Mouse (Mus musculus): ENCODE measurements around the gene Ctxn2.
A peak's percentile ranks its signal among the peaks of the same experiment; 100 is the strongest.
"Not testable (repeated sequence)": the region's sequence is repeated elsewhere in the genome, so short reads cannot be mapped to it uniquely, and the experiment has no call there.

Ctxn2 gene

GRCm38 (mm10) chr2:125135903-125136811 is at the start of gene Ctxn2:
Gene Ctxn2 (plus strand): TSS chr2:125136692.
- DNase-seq (ENCODE audit: low spot score): peak; percentile 26

DNA sequence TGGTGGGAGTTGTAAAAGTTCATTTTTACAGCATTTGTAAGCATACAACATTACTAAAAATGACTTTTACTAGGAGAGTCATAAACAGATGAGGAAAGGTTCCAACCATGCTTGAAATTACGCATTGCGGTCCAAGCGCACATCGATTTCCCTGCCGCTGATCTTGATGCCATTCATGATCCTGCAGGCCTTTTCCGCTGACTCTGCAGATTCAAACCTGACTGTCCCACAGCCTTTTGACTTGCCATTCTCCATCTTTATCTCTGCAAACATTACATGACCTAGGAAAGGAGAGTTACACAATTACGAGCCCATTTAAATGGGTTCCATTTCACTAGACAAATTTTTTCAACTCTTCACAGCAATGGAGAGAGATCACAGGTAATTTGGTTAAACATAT is 47.7 kb upstream of the Ctxn2 start:
- no peak for DNase-seq (ENCODE audit: low spot score)

DNA sequence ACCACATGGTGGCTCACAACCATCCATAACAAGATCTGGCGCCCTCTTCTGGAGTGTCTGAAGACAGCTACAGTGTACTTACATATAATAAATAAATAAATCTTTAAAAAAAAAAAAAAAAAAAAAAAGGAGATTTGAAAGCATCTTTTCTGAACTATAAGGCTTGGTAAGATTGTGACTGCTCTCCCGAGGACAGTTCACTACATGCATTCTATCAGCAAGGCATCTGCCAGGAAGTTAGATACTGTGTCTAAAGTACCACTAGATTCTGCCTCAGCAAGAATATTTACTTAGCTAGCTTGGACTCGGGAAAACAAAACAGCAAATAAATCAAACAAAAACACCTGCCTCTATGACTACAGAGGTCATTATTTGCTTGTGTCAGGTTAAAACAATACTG is 44.4 kb upstream of the Ctxn2 start:
- DNase-seq (ENCODE audit: low spot score): not testable (repeated sequence)

- not testable (repeated sequence) for DNase-seq (ENCODE audit: low spot score)
Measured at GRCm38 (mm10) chr2:125104491-125104890, 32.0 kb upstream of the Ctxn2 start.

GRCm38 (mm10) chr2:125106536-125106935 is 30.0 kb upstream of the Ctxn2 start:
- DNase-seq (ENCODE audit: low spot score): not testable (repeated sequence)

DNA sequence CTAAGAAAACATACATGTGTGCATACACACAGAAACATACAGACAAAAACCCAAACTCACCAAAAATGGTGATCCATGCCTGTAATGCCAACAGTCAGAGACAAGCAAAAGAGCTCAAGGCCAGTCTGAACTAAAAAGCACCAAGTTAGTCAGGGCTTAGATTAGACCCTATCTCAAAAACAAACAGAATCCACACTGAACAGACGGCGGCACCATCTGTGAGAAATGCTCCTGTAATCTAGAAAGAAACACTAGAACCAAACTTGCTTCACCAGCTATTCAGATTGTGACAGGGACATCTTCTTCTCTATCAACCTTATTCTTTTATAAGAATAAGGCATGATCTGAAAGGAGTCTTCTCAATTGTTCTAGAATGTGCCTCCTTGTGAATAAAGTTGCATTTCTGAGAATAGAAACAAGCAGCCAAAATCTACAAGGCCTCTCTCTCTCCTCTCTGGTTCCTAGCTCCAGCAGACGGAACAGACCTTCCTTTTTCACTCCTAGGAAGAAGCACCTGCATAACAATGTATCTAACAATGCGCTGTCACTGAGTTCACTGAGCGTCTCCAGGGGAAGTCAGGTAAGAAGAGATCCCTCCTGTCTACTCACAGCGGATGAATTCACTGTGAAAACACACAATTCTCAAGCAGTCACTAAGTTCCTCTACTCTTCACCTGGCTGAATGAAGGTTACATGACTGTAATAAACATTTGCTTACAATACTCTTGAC is 16.9 kb upstream of the Ctxn2 start:
- DNase-seq (ENCODE audit: low spot score): no peak

- DNase-seq (ENCODE audit: low spot score): no peak
Measured at GRCm38 (mm10) chr2:125122288-125122623, 14.2 kb upstream of the Ctxn2 start.

- peak; percentile 17 for DNase-seq (ENCODE audit: low spot score)
Measured at GRCm38 (mm10) chr2:125122624-125123476, 13.6 kb upstream of the Ctxn2 start.

DNA sequence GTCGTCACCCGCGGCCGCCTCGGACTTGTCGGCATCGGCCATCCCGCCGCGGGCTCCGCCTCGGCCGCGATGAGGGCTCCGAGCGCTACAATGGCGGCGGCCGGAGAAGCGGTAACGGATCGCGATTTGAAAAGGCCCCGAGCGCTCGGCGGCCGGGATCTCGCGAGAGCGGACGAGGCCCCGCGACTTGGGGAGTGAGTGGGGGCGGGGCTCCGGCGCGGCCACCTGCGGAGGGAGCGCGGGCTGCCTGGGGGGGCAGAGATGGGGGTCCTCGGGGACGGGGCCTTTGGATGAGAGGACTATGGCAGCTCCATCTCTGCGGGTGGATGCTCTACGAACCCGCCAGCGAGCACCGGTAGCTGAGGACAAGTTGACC is 13.0 kb upstream of the Ctxn2 start, which contains the start of gene Myef2:
Gene Myef2 (minus strand): TSS at position 185 of the 376 bp plus-strand sequence.
- DNase-seq (ENCODE audit: low spot score): peak; percentile 46

GRCm38 (mm10) chr2:125125824-125126223 is 10.7 kb upstream of the Ctxn2 start:
- DNase-seq (ENCODE audit: low spot score): no peak

DNA sequence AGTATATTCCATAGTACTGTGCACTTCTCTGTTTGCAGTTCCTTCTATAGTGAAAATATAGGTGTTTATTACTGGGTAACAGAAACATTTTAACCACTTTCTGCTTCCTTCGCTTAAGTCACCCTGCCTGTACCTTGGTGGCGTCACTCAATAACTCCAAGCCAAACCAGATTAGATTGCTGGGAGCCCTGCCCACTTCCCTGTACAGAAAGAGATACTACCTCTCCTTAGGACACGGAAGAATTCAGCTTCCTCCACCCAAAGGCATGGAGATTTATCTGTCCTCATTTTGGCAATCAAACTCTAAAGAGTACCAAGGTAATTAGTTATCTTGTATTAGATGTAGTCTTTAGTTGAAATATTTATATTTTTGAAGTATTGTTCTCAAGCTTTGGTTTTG is 9.7 kb upstream of the Ctxn2 start:
- no peak for DNase-seq (ENCODE audit: low spot score)

DNA sequence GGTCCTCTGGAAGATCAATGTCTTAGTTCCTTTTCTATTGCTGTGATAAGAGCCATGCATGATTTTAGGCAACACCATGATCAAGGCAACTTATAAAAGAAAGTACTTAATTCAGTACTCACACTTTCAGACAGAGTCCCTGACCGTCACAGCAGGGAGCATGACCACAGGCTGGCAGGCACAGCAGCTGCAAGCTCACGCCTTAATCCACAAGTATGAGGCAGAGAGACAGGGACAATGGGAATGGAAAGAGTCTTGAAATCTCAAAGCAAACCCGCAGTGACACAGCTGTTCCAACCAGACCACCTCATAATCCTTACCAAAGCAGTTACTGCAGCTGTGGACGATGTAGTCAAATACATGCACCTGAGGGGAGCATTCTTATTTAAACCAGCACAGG is 2.4 kb upstream of the Ctxn2 start:
- DNase-seq (ENCODE audit: low spot score): no peak

DNA sequence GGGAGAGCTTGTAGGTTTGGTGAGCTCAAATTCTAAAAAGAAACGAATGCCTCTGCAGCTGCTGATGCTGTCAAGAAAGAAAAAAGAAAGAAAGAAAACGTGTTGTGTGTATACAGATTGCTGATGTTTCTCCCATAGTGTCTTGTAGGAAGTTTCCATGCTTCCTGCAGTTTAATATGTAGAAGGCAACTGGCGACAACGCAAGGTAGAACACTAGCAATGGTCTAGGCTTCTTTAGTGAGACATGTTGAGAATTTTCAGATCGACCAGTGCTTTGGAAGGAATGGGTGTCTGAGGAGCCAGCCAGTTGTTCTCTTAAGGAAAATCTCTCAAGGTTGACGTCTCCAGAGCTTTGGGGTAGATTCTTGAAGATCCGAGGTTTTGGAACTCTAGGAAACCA is 354 bp downstream of the Ctxn2 start:
- DNase-seq (ENCODE audit: low spot score): no peak

DNA sequence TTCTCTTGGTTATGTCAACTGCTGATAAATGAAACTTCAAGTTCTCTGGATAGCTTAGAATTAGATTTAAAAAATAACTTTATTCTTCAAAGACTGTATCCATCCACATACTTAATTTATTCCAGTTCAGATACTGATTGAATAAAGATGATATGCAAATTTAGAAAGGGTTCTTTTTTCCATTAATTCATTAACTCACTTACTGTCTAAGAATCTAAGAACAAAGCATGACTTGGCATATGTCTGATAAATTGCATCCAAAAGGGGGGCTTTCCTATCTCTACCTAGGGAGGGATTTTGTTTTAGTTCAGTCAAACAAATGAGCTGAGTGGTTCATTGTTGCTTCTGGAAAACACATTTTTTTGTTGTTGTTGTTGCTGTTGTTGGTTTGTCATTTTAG is 5.8 kb downstream of the Ctxn2 start:
- no peak for DNase-seq (ENCODE audit: low spot score)

- no peak for DNase-seq (ENCODE audit: low spot score)
Measured at GRCm38 (mm10) chr2:125152388-125152787, 15.9 kb downstream of the Ctxn2 start, which contains the start of gene Slc12a1. Gene Slc12a1 (plus strand): TSS chr2:125152505.

DNA sequence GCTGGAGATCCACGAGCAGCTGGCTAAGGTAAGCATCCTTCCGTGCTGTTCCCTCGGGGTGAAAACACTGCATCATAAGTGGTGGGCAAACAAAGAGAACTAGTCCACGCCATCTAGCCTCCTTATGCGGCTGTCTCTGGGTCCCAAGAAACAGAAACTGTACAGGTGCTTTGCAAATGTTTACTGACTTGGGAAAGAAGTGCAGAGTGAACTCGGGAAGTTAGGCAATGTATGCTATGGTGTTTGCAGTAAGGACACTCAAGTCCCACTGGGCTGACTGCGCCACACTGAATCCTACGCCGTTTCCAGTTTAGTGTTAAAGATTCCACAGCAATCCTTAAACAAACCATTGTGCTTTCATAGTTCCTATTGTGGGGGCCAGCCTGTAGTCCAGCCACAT is 17.8 kb downstream of the Ctxn2 start:
- no peak for DNase-seq (ENCODE audit: low spot score)

DNA sequence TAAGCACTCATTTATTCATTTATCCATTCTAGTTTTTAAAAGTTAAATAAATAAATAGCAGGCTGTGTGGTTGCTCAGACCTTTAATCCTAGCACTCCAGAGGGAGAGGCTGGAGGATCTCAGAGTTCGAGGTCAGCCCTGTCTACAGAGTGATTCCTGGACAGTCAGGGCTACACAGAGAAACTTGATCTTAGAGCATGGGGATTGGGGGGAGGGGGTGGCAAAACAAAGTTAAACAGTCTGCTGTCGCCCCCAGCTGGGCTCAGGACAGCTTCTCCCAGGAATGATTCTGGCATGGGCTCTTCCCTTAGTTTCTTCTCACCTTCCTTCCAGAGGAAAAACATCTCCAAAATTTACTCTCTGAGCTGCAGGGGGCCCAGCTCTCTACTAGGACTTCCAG is 19.0 kb downstream of the Ctxn2 start:
- no peak for DNase-seq (ENCODE audit: low spot score)

- DNase-seq (ENCODE audit: low spot score): no peak
Measured at GRCm38 (mm10) chr2:125162012-125162470, 25.5 kb downstream of the Ctxn2 start.

DNA sequence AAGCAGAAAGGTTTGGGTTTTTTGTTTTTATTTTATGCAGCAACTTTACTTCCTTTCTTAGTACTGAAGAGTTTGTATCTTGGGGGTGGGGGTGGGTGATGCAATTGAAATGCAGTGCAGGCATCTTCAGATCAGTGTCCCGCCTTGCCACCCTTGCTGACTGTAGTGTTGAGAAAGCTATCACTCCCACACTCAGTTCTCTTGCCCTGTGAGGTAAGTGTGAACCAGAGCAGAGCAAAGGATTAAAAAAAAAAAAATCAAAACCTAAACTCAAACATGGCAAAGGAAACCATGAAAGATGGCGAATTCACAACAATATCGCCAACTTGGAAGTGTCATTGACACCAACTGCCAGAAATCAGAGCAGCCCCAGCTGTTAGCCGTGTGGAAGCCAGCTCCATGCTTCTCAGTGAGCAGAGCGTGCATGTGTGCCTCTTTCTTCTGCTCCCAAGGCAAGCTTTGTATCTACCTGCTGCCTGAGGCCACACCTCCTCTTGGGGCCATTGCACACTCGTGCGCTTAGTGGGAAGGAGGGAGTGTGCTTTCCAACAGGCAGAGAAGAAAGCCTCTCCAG is 41.8 kb downstream of the Ctxn2 start:
- no peak for DNase-seq (ENCODE audit: low spot score)

- no peak for DNase-seq (ENCODE audit: low spot score)
Measured at GRCm38 (mm10) chr2:125187904-125188303, 51.4 kb downstream of the Ctxn2 start.

DNA sequence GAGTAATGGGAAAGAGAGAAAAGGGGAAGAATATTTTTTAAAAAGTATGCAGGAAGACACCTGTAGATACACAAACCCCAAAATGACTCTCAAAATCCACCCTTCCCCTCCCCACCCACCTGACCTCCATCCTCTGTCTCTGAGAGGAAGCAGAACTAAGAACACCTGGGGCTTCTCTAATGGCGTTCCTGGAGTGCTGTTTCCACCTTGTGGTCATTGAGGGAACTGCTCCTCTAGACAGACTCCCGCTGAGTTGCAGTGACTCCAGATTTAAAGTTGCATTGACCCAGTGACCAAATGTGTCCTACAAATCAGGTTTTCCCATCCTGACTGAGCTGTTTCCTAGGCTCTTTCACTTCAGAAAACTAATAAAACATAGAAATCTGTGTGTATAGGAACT is 52.7 kb downstream of the Ctxn2 start:
- DNase-seq (ENCODE audit: low spot score): peak; percentile 47

DNA sequence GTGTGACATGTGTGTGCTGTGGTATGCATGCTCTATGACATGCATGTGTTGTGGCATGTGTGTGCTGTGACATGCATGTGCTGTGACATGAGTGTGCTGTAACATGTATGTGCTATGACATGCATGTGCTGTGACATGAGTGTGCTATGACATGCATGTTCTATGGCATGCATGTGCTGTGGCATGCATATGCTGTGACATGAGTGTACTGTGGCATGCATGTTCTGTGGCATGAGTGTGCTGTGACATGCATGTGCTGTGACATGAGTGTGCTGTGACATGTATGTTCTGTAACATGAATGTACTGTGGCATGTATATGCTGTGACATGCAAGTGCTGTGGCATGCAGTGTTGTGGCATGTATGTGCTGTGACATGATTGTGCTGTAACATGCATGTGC is 56.4 kb downstream of the Ctxn2 start:
- DNase-seq (ENCODE audit: low spot score): no peak
